Mouse (Mus musculus) ES-E14 (cell line): Measurements from ENCODE around the gene Hoxb5.

Source experiments
- ZC3H11A ChIP-seq: IDR thresholded peaks from 2 replicates; pipeline ENCODE4 v1.6.1; 2012; ENCODE audit warnings: low read depth, mild to moderate bottlenecking, inconsistent platforms, low read length, borderline replicate concordance
- ZNF384 ChIP-seq: IDR thresholded peaks from 2 replicates; pipeline ENCODE4 v1.6.1; 2012; ENCODE audit warnings: low read depth, low read length, inconsistent platforms

GRCm38 (mm10) chr11:96327750-96328149 is 24.6 kb downstream of the Hoxb5 start:
- TF ChIP-seq ZC3H11A: no peak
- no peak for TF ChIP-seq ZNF384
